Mouse (Mus musculus): ENCODE results near the gene Plekhg2.

Plekhg2 gene

DNA sequence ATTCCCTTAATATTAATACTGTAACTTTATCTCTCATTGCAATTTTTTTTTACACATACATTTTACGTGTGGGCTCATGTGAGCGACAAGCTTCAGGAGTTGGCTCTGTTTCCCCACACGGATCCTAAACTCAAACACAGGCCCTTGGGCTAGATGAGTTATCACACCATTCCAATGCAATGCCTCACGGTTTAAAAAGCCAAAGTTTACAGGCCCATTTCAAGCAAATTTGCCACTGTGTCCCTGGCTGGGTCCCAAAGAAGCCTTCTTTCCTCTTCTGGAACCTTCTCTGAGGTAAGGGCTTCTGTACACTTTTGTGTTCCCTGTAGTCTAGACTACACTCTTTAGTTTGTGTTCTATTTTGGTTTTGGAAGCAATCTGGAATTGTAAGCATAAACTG is 37.9 kb downstream of the Plekhg2 start:
- DNase-seq, result no peak

- no peak for DNase-seq
Measured at GRCm38 (mm10) chr7:28328260-28328659, 44.1 kb downstream of the Plekhg2 start.

DNA sequence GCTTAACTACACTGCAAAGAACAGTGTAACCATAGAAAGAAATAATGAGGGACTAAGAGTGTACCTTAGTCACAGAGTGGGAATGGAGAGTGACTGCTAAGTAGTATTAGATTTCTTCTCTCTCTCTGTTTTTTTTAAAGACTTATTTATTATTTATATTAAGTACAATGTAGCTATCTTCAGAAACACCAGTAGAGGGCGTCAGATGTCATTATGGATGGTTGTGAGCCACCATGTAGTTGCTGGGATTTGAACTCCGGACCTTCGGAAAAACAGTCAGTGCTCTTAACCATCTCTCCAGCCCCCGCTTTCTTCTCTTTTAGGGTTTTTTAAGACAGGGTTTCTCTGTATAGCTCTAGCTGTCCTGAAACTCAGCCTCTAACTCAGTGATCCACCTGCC is 45.9 kb downstream of the Plekhg2 start:
- no peak for DNase-seq

DNA sequence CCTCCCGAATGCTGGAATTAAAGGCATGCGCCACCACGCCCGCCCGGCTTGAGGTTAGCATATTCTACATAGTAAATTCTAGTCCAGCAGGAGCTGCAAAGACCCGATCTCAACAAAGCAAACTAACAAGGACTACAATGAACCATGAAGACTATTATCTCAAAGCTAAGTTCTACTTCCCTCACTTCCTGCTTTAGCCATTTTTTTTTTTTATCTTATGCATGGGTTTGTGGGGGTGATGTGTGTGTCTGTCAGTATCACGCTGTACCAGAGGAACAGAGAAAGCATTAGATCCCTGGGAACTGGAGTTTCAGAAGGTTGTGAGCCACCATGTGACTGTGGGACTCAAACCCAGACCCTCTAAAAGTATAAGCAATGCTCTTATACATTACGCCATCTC is 47.1 kb downstream of the Plekhg2 start:
- DNase-seq, result no peak

DNA sequence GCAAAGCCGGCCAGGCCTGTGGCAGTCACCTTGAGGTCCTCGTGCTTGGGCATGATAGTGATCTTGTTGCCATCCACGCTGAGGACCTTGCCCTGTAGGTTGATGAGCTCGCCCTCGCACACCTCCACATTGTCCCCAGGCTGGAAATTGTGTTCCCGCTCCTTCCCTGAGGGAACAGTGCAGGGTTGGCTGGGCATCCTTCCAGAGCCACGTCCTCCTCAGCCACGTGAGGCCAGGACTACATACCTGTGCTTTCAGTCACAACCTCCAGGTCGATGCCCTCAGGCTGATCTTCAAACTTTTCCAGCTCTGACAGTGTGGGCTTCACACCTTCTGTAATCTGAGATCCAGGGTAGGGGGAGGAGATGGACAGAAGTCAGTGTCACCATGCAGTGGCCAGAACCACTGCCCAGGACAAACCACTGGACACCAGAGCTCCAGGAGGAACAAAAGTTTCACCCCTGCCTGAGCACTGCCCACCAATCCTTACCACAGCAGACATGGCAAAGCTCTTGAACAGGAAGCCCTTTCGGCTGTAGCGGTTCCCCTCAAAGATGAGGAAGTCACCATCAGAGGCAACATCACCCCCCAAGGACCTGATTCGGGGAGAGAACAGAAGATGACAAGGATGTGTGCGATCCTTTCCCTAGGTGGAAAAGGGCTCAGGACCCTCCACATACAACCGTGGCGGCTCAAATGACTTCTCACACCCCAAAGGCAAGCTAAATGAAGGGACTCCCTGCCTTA is 50.3 kb downstream of the Plekhg2 start:
- DNase-seq, result no peak

- DNase-seq, result no peak
Measured at GRCm38 (mm10) chr7:28318714-28319113, 53.7 kb downstream of the Plekhg2 start.

- DNase-seq, result no peak
Measured at GRCm38 (mm10) chr7:28318036-28318435, 54.4 kb downstream of the Plekhg2 start.

DNA sequence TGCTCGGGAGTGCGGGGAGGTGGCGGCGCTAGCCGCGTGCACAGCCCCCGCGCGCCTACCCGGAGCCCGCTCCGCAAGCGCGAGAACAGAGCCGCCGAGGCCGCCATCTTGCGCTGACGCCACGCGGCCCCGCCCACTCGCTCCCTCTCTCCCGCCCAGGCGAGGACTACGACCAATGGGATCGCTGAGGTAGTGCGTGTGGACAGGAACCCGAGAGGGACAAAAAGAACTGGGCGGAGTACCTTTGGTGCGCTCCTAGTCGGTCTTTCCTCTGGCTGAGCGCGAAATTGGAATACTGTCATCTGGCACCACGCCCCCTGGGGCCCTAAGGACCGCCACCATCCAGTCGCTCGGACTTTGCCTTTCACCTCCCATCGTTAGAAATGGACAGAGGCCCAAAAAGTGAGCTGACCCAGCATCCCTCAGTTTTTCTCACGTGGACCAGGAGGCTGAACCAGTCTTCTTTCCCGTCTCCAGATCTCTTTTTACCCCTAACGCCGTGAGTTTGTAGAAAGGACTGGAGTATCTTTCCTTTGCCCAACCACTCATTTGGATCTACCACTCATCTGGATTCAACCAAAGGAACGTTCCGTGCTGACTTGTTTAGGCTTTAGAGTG is 60.4 kb downstream of the Plekhg2 start, which contains the start of gene Timm50:
Gene Timm50, minus strand, starts transcription at position 147 of the 618 bp plus-strand sequence.
- peak; percentile 97 to 98 for DNase-seq

- DNase-seq, result no peak
Measured at GRCm38 (mm10) chr7:28311151-28311925, 61.1 kb downstream of the Plekhg2 start.

DNA sequence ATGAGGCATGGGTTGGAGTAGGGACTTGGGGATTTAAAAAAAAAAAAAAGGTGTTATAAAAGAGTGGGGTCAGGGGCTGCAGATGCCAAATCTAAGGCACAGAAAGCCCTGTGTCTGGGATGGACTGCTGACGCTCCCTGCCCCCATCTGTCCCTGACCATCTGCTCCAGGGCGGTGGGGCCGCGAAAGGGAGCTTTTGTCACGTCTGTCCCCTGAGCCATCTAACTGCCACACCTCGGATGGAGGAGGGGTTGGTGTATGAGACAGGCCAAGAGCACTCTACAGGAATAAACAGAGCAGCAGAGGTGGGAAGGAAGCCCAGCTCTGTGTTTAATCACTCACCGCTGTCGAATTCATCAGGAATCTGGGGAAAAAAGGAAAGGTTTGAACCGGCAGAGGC is 62.7 kb downstream of the Plekhg2 start:
- DNase-seq, result no peak
